Comparison of ENCODE assay signal across 9 mouse cellular contexts in the genomic region with DNA sequence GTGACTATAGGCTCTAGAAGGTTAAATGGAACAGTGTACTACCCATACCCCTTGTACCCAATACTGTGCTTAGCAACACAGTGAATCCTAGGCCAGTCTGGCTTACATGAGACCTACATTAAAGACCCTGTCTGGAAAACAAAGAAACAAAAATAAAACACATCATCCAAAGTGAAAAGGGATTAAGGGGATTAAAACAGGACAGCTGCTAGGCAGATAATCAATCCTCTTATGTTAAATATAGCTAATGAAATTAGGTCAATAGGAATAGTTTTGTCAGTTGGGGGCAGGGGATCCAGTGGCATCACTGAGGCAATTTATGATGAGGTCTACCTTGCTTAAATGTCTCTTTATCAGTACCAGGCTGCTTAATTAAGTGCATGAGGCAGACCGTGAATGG. TPM values are rescaled to one million over a fixed set of nuclear protein-coding genes. Genes with fewer than 3 reads are reported as not detected.
DNase-seq lines count a peak whose midpoint lies in the region; ATAC-seq and TF ChIP-seq lines count a peak whose summit lies in the region.
"Had no signal": no experiment of that assay in that cellular context is flagged by ENCODE, and none has a peak within 500 bp of the region (broad histone marks: within the 10 kb centered on the region; RNA-seq: fewer than 3 reads in every experiment).

A gene (plus strand): TSS at position 322 of the 400 bp plus-strand sequence.

- no peaks in the 10 kb centered on the region for H3K36me3 ChIP-seq in limb, embryonic 12.5 days
- H3K36me3 ChIP-seq in limb, embryonic 10.5 days: no peaks in the 10 kb centered on the region
- H3K36me3 ChIP-seq in hindbrain, embryonic 11.5 days (ENCODE audit: control insufficient read depth, insufficient read depth, low read length): no peaks in the 10 kb centered on the region
- no peaks in the 10 kb centered on the region for H3K36me3 ChIP-seq in midbrain, embryonic 16.5 days (ENCODE audit: control insufficient read depth, insufficient read depth, low read length)

- H3K4me1 ChIP-seq in limb, embryonic 12.5 days (replicated peaks): no peaks in the 10 kb centered on the region
- no peaks in the 10 kb centered on the region for H3K4me1 ChIP-seq in limb, embryonic 10.5 days
- H3K4me1 ChIP-seq in cortical plate, adult 2 months (ENCODE audit: control insufficient read depth, insufficient read depth, low read length): no peaks in the 10 kb centered on the region
- no peaks in the 10 kb centered on the region for H3K4me1 ChIP-seq in hindbrain, embryonic 11.5 days (replicated peaks; ENCODE audit: control insufficient read depth, insufficient read depth, low read length)
- no peaks in the 10 kb centered on the region for H3K4me1 ChIP-seq in midbrain, embryonic 16.5 days (ENCODE audit: control insufficient read depth, insufficient read depth, low read length)

- DNase-seq in limb, embryonic 10.5 days (ENCODE audit: low spot score): no peak
- no peak for DNase-seq in hindbrain, embryonic 11.5 days (ENCODE audit: low spot score)
- no peak for DNase-seq in cerebellum, adult 11 months
- no peak for DNase-seq in lung, adult 18-20 months

- H3K9ac ChIP-seq in limb, embryonic 12.5 days (replicated peaks): no peak within 1 kb of the TSS
- no peak within 1 kb of the TSS for H3K9ac ChIP-seq in hindbrain, embryonic 11.5 days (ENCODE audit: low read depth, low read length)
- no peak within 1 kb of the TSS for H3K9ac ChIP-seq in midbrain, embryonic 16.5 days (ENCODE audit: low read depth, low read length)

- H3K27me3 ChIP-seq in limb, embryonic 12.5 days: no peaks in the 10 kb centered on the region
- no peaks in the 10 kb centered on the region for H3K27me3 ChIP-seq in limb, embryonic 10.5 days (ENCODE audit: low read depth, poor library complexity, severe bottlenecking)
- no peaks in the 10 kb centered on the region for H3K27me3 ChIP-seq in hindbrain, embryonic 11.5 days (ENCODE audit: control insufficient read depth, insufficient read depth, low read length)
- no peaks in the 10 kb centered on the region for H3K27me3 ChIP-seq in midbrain, embryonic 16.5 days (ENCODE audit: control insufficient read depth, insufficient read depth, low read depth, low read length)

- H3K4me3 ChIP-seq in limb, embryonic 12.5 days (replicated peaks): no peak within 1 kb of the TSS
- H3K4me3 ChIP-seq in limb, embryonic 10.5 days: no peak within 1 kb of the TSS
- no peak within 1 kb of the TSS for H3K4me3 ChIP-seq in cortical plate, adult 2 months (ENCODE audit: insufficient read depth, low read length)
- H3K4me3 ChIP-seq in hindbrain, embryonic 11.5 days (ENCODE audit: low read depth, low read length): no peak within 1 kb of the TSS
- no peak within 1 kb of the TSS for H3K4me3 ChIP-seq in midbrain, embryonic 16.5 days (ENCODE audit: low read depth, low read length)
- H3K4me3 ChIP-seq: myocyte had no signal

- no peak for ATAC-seq in limb, embryonic 12.5 days (ENCODE audit: insufficient number of reproducible peaks, insufficient read depth, low FRiP score, low TSS enrichment, low read depth)
- no peak for ATAC-seq in hindbrain, embryonic 11.5 days (ENCODE audit: low FRiP score)
- no peak for ATAC-seq in midbrain, embryonic 16.5 days
- no peak for ATAC-seq in frontal cortex, adult (ENCODE audit: low TSS enrichment)

- H3K9me3 ChIP-seq in limb, embryonic 12.5 days: no peaks in the 10 kb centered on the region
- H3K9me3 ChIP-seq in limb, embryonic 10.5 days (replicated peaks): no peaks in the 10 kb centered on the region
- H3K9me3 ChIP-seq in hindbrain, embryonic 11.5 days (ENCODE audit: control insufficient read depth, low read length): no peaks in the 10 kb centered on the region
- H3K9me3 ChIP-seq in midbrain, embryonic 16.5 days (replicated peaks; ENCODE audit: control insufficient read depth, low read length, poor library complexity, severe bottlenecking): no peaks in the 10 kb centered on the region

- H3K27ac ChIP-seq in limb, embryonic 12.5 days: no peak within 1 kb of the TSS
- H3K27ac ChIP-seq in limb, embryonic 10.5 days: no peak within 1 kb of the TSS
- H3K27ac ChIP-seq in cortical plate, adult 2 months (ENCODE audit: insufficient read depth, low read length): no peak within 1 kb of the TSS
- no peak within 1 kb of the TSS for H3K27ac ChIP-seq in hindbrain, embryonic 11.5 days (ENCODE audit: low read depth, low read length)
- no peak within 1 kb of the TSS for H3K27ac ChIP-seq in midbrain, embryonic 16.5 days (ENCODE audit: low read length)

- TF ChIP-seq CTCF in cortical plate, adult 2 months (IDR thresholded peaks at IDR 0.05; ENCODE audit: extremely low read depth, insufficient read depth, low read length): no peak

- TF ChIP-seq POLR2A in cortical plate, adult 2 months (IDR thresholded peaks at IDR 0.05; ENCODE audit: extremely low read depth, insufficient read depth, low read length): no peak

- H3K4me2 ChIP-seq in limb, embryonic 12.5 days: no peak within 1 kb of the TSS
- H3K4me2 ChIP-seq in hindbrain, embryonic 11.5 days (replicated peaks; ENCODE audit: low read depth, low read length): no peak within 1 kb of the TSS
- no peak within 1 kb of the TSS for H3K4me2 ChIP-seq in midbrain, embryonic 16.5 days (ENCODE audit: low read length)

- 90% methylated on average over 1 of the region's 1 CpGs for WGBS in limb, embryonic 12.5 days
- 95% methylated on average over 1 of the region's 1 CpGs for WGBS in limb, embryonic 10.5 days
- 84% methylated on average over 1 of the region's 1 CpGs for WGBS in hindbrain, embryonic 11.5 days
- WGBS in midbrain, embryonic 16.5 days: 73% methylated on average over 1 of the region's 1 CpGs

RNA-seq across cellular contexts. Expression of the gene that starts here (rescaled TPM):
- 13.4 and 14.5 TPM in 2 replicates for polyA plus RNA-seq in limb, embryonic 12.5 days (2016; fragmentation: Nextera tagmentation; extraction: Ambion mirVana)
- polyA plus RNA-seq in limb, embryonic 10.5 days (2016; fragmentation: Nextera tagmentation; extraction: Ambion mirVana): 6.1 and 8.8 TPM in 2 replicates
- polyA plus RNA-seq in cortical plate, adult 2 months (2012; rRNA removed): 12.2 and 12.8 TPM in 2 replicates
- 17.8 and 18.3 TPM in 2 replicates for polyA plus RNA-seq in hindbrain, embryonic 11.5 days (2014; fragmentation: Nextera tagmentation; extraction: Ambion mirVana)
- polyA plus RNA-seq in midbrain, embryonic 16.5 days (2015; fragmentation: Nextera tagmentation; extraction: Ambion mirVana): 16.6 and 17.9 TPM in 2 replicates
